Mouse (Mus musculus) forebrain, embryonic 16.5 days (tissue): ENCODE results near the gene Hapln4. TPM values are rescaled to one million over a fixed set of nuclear protein-coding genes. Genes with fewer than 3 reads are reported as not detected.

Experiments
- ATAC-seq: fragments of 200-750 bp; cut with Nextera tagmentation; 2 replicates; pipeline ENCODE4 v1.8.0; 2017; ENCODE audit warnings: mild to moderate bottlenecking, moderate library complexity
- H3K27ac ChIP-seq: fragments of 300-500 bp; sonication (generic); 2 replicates; pipeline ENCODE4 v1.5.1; 2014; ENCODE audit warnings: low read length, control low read depth
- H3K27me3 ChIP-seq: fragments of 300-500 bp; sonication (generic); replicated peaks from 2 replicates; pipeline ENCODE4 v1.6.1; 2014; ENCODE audit warnings: low read length; ENCODE audit not compliant: control insufficient read depth, insufficient read depth
- H3K36me3 ChIP-seq: fragments of 300-500 bp; sonication (generic); 2 replicates; pipeline ENCODE4 v1.6.1; 2014; ENCODE audit not compliant: control insufficient read depth, insufficient read depth
- H3K4me1 ChIP-seq: fragments of 300-500 bp; sonication (generic); replicated peaks from 2 replicates; pipeline ENCODE4 v1.6.1; 2014; ENCODE audit warnings: low read length; ENCODE audit not compliant: control insufficient read depth, insufficient read depth
- H3K4me2 ChIP-seq: fragments of 300-500 bp; sonication (generic); 2 replicates; pipeline ENCODE4 v1.6.1; 2014; ENCODE audit warnings: mild to moderate bottlenecking, low read length, control low read depth
- H3K4me3 ChIP-seq: fragments of 300-500 bp; sonication (generic); replicated peaks from 2 replicates; pipeline ENCODE4 v1.5.1; 2014; ENCODE audit warnings: mild to moderate bottlenecking, low read length, control low read depth
- H3K9ac ChIP-seq: fragments of 300-500 bp; sonication (generic); replicated peaks from 2 replicates; pipeline ENCODE4 v1.6.1; 2014; ENCODE audit warnings: low read depth, low read length, control low read depth
- H3K9me3 ChIP-seq: fragments of 300-500 bp; sonication (generic); 2 replicates; pipeline ENCODE4 v1.6.1; 2016; ENCODE audit warnings: low read length; ENCODE audit not compliant: control insufficient read depth
- WGBS: fragments of 180-500 bp; shearing (Covaris S2); extraction: QIAGEN DNeasy Blood & Tissue Kit; methylation state at CpG from one replicate; pipeline ENCODE4 v1.1.7; 2014; 5-methylcytosine and 5-hydroxymethylcytosine counted together
- polyA plus RNA-seq: library from polyadenylated mRNA; unstranded; fragments of >200 nt; fragmentation: Nextera tagmentation; extraction: Ambion mirVana; gene quantifications from 2 replicates; pipeline ENCODE4 v1.2.1, GENCODE M21; 2015

Gene Hapln4
- polyA plus RNA-seq, 1 experiment from 2014 or later = 0.63 TPM

GRCm38 (mm10) chr8:70089296-70089960 lies 6.2 kb downstream of the Hapln4 start:
- H3K27ac ChIP-seq = no peak overlapping the region
- peaks cover 13% of the 10 kb centered on the region for H3K4me1 ChIP-seq
- H3K4me2 ChIP-seq = no peak overlapping the region
- no peak overlapping the region for H3K4me3 ChIP-seq
- 50% methylated on average over 9 of the region's 9 CpGs for WGBS
- H3K9me3 ChIP-seq = no peaks in the 10 kb centered on the region
- H3K27me3 ChIP-seq = peaks cover 43% of the 10 kb centered on the region
- no peak overlapping the region for H3K9ac ChIP-seq
- ATAC-seq = no peak; the same call in 1 of the 2 replicates
- peaks cover 8% of the 10 kb centered on the region; the same call in 1 of the 2 replicates for H3K36me3 ChIP-seq

DNA sequence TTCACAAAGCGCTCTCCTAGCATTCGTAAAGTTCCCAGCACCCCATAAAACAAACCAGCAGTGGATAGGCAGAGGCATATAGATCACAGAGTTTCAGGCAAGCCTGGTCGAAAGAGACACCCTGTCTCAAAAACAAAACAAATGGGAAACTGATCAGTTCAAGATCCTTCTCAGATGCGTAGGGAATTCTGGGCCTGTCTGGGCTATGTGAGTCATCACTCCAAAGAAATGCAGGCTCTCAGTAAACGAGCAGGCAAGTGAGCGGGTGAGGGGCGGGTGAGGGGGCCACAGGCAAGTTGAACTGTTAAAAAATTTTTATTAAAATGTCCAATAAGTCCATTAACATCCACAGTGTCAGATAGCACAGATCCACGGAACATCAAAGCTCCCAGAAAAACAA lies 9.5 kb downstream of the Hapln4 start:
- no peak overlapping the region for H3K4me2 ChIP-seq
- WGBS = 61% methylated on average over 8 of the region's 8 CpGs
- H3K4me1 ChIP-seq = peaks cover 6% of the 10 kb centered on the region
- H3K27me3 ChIP-seq = peaks cover 12% of the 10 kb centered on the region
- no peak overlapping the region for H3K4me3 ChIP-seq
- H3K36me3 ChIP-seq = peaks cover 35% of the 10 kb centered on the region
- ATAC-seq = no peak
- H3K27ac ChIP-seq = no peak overlapping the region
- no peak overlapping the region for H3K9ac ChIP-seq
- H3K9me3 ChIP-seq = no peaks in the 10 kb centered on the region; the same call in 1 of the 2 replicates

DNA sequence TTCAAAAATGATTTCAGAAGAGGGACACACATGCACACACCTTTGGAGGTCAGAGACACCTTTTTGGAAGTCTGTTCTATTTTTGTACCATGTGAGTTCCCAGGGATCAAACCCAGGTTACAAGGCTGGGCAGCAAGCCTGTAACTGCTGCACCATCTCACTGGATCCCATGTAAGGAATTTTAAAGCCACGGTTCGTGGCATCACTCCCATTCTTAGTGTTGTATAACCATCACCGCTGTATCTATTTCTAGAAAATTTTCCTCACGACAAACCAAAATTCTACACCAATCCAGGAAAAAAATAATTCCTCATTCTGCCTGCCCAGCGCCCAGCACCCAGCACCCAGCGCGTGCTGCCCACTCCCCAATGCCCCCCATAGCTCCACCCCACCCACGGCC lies 16.0 kb downstream of the Hapln4 start:
- Histone ChIP-seq H3K4me3 (no peak overlapping the region), H3K27me3 (no peaks in the 10 kb centered on the region), H3K27ac (no peak overlapping the region), H3K4me2 (no peak overlapping the region), H3K4me1 (peaks cover 2% of the 10 kb centered on the region; the same call in 1 of the 2 replicates), H3K9me3 (peaks cover 3% of the 10 kb centered on the region), H3K9ac (no peak overlapping the region), H3K36me3 (peaks cover 76% of the 10 kb centered on the region)
- no peak for ATAC-seq
- 79% methylated on average over 8 of the region's 8 CpGs for WGBS

DNA sequence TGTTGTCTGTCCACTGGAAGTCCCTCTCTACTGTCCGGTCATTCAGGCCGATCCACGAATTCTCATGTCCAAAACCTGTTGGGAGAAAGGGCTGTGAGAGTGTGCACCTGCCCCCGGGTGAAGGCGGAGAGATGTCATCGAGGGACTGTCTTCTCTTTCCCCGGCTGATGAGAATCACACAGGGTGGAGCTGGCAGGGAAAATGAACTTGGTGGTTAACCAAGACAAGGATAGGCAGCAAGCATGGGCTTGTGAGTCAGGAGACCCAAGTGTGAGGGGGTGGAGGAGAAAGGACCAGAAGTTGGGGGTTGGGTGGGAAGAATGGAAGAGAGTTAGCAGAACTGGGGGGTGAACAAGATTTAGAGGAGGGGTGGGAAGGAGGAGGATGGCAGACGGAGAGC lies 17.0 kb downstream of the Hapln4 start:
- peaks cover 3% of the 10 kb centered on the region for H3K9me3 ChIP-seq
- peaks cover 12% of the 10 kb centered on the region for H3K4me1 ChIP-seq
- H3K4me3 ChIP-seq = no peak overlapping the region
- no peak overlapping the region for H3K27ac ChIP-seq
- H3K4me2 ChIP-seq = no peak overlapping the region
- no peaks in the 10 kb centered on the region for H3K27me3 ChIP-seq
- peaks cover 72% of the 10 kb centered on the region for H3K36me3 ChIP-seq
- no peak for ATAC-seq
- no peak overlapping the region for H3K9ac ChIP-seq
- 88% methylated on average over 8 of the region's 8 CpGs for WGBS

GRCm38 (mm10) chr8:70104506-70104905 lies 21.2 kb downstream of the Hapln4 start:
- Histone ChIP-seq H3K27ac (no peak overlapping the region), H3K4me1 (peaks cover 22% of the 10 kb centered on the region), H3K27me3 (no peaks in the 10 kb centered on the region), H3K9me3 (no peaks in the 10 kb centered on the region), H3K36me3 (peaks cover 66% of the 10 kb centered on the region), H3K4me2 (no peak overlapping the region), H3K9ac (no peak overlapping the region), H3K4me3 (no peak overlapping the region)
- ATAC-seq = peak; percentile 29
- whole genome bisulfite sequencing = 21% methylated on average over 6 of the region's 6 CpGs

- ATAC-seq = no peak
- Histone ChIP-seq H3K4me1 (peaks cover 24% of the 10 kb centered on the region), H3K36me3 (peaks cover 66% of the 10 kb centered on the region), H3K27me3 (no peaks in the 10 kb centered on the region), H3K27ac (no peak overlapping the region), H3K4me2 (no peak overlapping the region), H3K4me3 (no peak overlapping the region), H3K9ac (no peak overlapping the region), H3K9me3 (no peaks in the 10 kb centered on the region)
- WGBS = 74% methylated on average over 7 of the region's 7 CpGs
These were observed 21.7 kb downstream of the Hapln4 start for GRCm38 (mm10) chr8:70104922-70105321.

DNA sequence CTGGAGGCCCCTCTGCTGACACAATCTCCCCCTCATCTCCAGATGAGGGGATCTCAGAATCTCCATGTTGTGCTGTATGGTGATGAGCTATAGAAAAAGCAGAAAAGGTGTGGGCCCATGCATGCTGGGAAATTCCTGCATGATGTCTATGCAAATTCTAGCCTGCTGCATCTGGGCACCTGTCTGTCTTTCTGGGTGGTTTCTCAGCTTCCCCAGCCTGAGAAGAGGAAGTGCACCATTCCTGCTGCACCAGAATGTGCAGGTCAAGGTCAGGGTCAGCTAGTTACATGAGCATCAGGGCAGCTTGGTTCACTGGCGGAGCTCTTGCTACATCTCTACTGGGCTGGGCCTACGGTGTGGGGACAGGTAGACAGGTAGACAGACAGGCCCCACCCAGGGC lies 27.2 kb downstream of the Hapln4 start:
- no peaks in the 10 kb centered on the region for H3K27me3 ChIP-seq
- H3K36me3 ChIP-seq = peaks cover 66% of the 10 kb centered on the region
- H3K4me1 ChIP-seq = peaks cover 36% of the 10 kb centered on the region
- no peak overlapping the region for H3K9ac ChIP-seq
- WGBS = 96% methylated on average over 2 of the region's 2 CpGs
- no peak overlapping the region for H3K4me3 ChIP-seq
- no peak overlapping the region for H3K27ac ChIP-seq
- H3K4me2 ChIP-seq = no peak overlapping the region
- H3K9me3 ChIP-seq = no peaks in the 10 kb centered on the region
- no peak for ATAC-seq

GRCm38 (mm10) chr8:70111192-70111795 lies 28.0 kb downstream of the Hapln4 start:
- H3K27ac ChIP-seq = no peak overlapping the region
- H3K9me3 ChIP-seq = no peaks in the 10 kb centered on the region
- H3K4me3 ChIP-seq = no peak overlapping the region
- WGBS = 65% methylated on average over 23 of the region's 23 CpGs
- no peak overlapping the region for H3K9ac ChIP-seq
- ATAC-seq = 0 out of 2 replicates have a peak, but pooled peaks have one; percentile 9
- no peaks in the 10 kb centered on the region for H3K27me3 ChIP-seq
- H3K36me3 ChIP-seq = peaks cover 69% of the 10 kb centered on the region
- H3K4me2 ChIP-seq = no peak overlapping the region
- peaks cover 32% of the 10 kb centered on the region for H3K4me1 ChIP-seq

GRCm38 (mm10) chr8:70112401-70113016 lies 29.3 kb downstream of the Hapln4 start:
- Histone ChIP-seq H3K27me3 (no peaks in the 10 kb centered on the region), H3K27ac (no peak overlapping the region), H3K4me1 (peaks cover 40% of the 10 kb centered on the region), H3K9ac (peak overlapping the region; percentile 19; the same call in 1 of the 2 replicates), H3K4me2 (no peak overlapping the region), H3K36me3 (peaks cover 62% of the 10 kb centered on the region), H3K9me3 (no peaks in the 10 kb centered on the region), H3K4me3 (no peak overlapping the region)
- peak; percentile 20; the same call in 1 of the 2 replicates for ATAC-seq
- WGBS = 13% methylated on average over 43 of the region's 43 CpGs
